10 mouse cellular contexts compared by ENCODE assay signal in genomic region chr7:96899036-96899569, GRCm38 (mm10). TPM values are rescaled to one million over a fixed set of nuclear protein-coding genes. Genes with fewer than 3 reads are reported as not detected.
DNase-seq lines count a peak whose midpoint lies in the region; ATAC-seq lines count a peak whose summit lies in the region.
"Had no signal": no experiment of that assay in that cellular context is flagged by ENCODE, and none has a peak within 500 bp of the region (broad histone marks: within the 10 kb centered on the region; RNA-seq: fewer than 3 reads in every experiment).

No protein-coding gene starts in this region.

- H3K9ac ChIP-seq in limb, embryonic 12.5 days (replicated peaks) = no peak overlapping the region
- no peak overlapping the region for H3K9ac ChIP-seq in hindbrain, embryonic 13.5 days
- no peak overlapping the region for H3K9ac ChIP-seq in neural tube, embryonic 15.5 days (replicated peaks)
- H3K9ac ChIP-seq: liver, embryonic 15.5 days had no signal

- peaks cover 31% of the 10 kb centered on the region for H3K4me1 ChIP-seq in limb, embryonic 12.5 days (replicated peaks)
- peaks cover 27% of the 10 kb centered on the region for H3K4me1 ChIP-seq in limb, embryonic 10.5 days
- peaks cover 32% of the 10 kb centered on the region for H3K4me1 ChIP-seq in hindbrain, embryonic 13.5 days (replicated peaks)
- peaks cover 12% of the 10 kb centered on the region for H3K4me1 ChIP-seq in neural tube, embryonic 15.5 days
- H3K4me1 ChIP-seq: liver, embryonic 15.5 days had no signal

- DNase-seq in heart, adult 11 months = peak; percentile 77
- no peak for DNase-seq in heart, adult 9 months (ENCODE audit: low spot score in 2 of 2)
- no peak for DNase-seq in limb, embryonic 10.5 days (ENCODE audit: low spot score)
- DNase-seq in retina, postnatal 1 day = no peak
- DNase-seq in embryo, embryonic 11 days = no peak
- DNase-seq: thymus, postnatal 25 days had no signal

- no peaks in the 10 kb centered on the region for H3K27me3 ChIP-seq in limb, embryonic 12.5 days
- no peaks in the 10 kb centered on the region for H3K27me3 ChIP-seq in limb, embryonic 10.5 days (ENCODE audit: low read depth, poor library complexity, severe bottlenecking)
- H3K27me3 ChIP-seq in hindbrain, embryonic 13.5 days = 0 out of 2 replicates have a peak, but pooled peaks cover 4% of the 10 kb centered on the region
- no peaks in the 10 kb centered on the region for H3K27me3 ChIP-seq in neural tube, embryonic 15.5 days (replicated peaks)
- H3K27me3 ChIP-seq: liver, embryonic 15.5 days had no signal

- no peak overlapping the region for H3K4me2 ChIP-seq in limb, embryonic 12.5 days
- no peak overlapping the region for H3K4me2 ChIP-seq in hindbrain, embryonic 13.5 days
- H3K4me2 ChIP-seq in neural tube, embryonic 15.5 days = no peak overlapping the region
- H3K4me2 ChIP-seq: liver, embryonic 15.5 days had no signal

- H3K27ac ChIP-seq in limb, embryonic 12.5 days = peak overlapping the region; percentile 59
- H3K27ac ChIP-seq in limb, embryonic 10.5 days = no peak overlapping the region
- H3K27ac ChIP-seq in hindbrain, embryonic 13.5 days = peak overlapping the region; percentile 60; the same call in 1 of the 2 replicates
- peak overlapping the region; percentile 54 for H3K27ac ChIP-seq in neural tube, embryonic 15.5 days (replicated peaks)
- H3K27ac ChIP-seq: liver, embryonic 15.5 days had no signal

- H3K4me3 ChIP-seq in limb, embryonic 12.5 days (replicated peaks) = no peak overlapping the region
- H3K4me3 ChIP-seq in limb, embryonic 10.5 days = no peak overlapping the region
- no peak overlapping the region for H3K4me3 ChIP-seq in hindbrain, embryonic 13.5 days
- H3K4me3 ChIP-seq in neural tube, embryonic 15.5 days (replicated peaks) = no peak overlapping the region
- H3K4me3 ChIP-seq: liver, embryonic 15.5 days had no signal

- H3K9me3 ChIP-seq in limb, embryonic 12.5 days = no peaks in the 10 kb centered on the region
- no peaks in the 10 kb centered on the region for H3K9me3 ChIP-seq in limb, embryonic 10.5 days (replicated peaks)
- H3K9me3 ChIP-seq in hindbrain, embryonic 13.5 days = no peaks in the 10 kb centered on the region
- no peaks in the 10 kb centered on the region for H3K9me3 ChIP-seq in neural tube, embryonic 15.5 days (replicated peaks)
- H3K9me3 ChIP-seq: liver, embryonic 15.5 days had no signal

- H3K36me3 ChIP-seq in limb, embryonic 12.5 days = peaks cover 73% of the 10 kb centered on the region
- H3K36me3 ChIP-seq in limb, embryonic 10.5 days = peaks cover 88% of the 10 kb centered on the region
- H3K36me3 ChIP-seq in hindbrain, embryonic 13.5 days = peaks cover 30% of the 10 kb centered on the region
- H3K36me3 ChIP-seq in neural tube, embryonic 15.5 days = peaks cover 25% of the 10 kb centered on the region
- H3K36me3 ChIP-seq: liver, embryonic 15.5 days had no signal

- 57% methylated on average over 10 of the region's 10 CpGs for WGBS in limb, embryonic 12.5 days
- WGBS in limb, embryonic 10.5 days = 81% methylated on average over 10 of the region's 10 CpGs
- 35% methylated on average over 10 of the region's 10 CpGs for WGBS in hindbrain, embryonic 13.5 days
- 26% methylated on average over 10 of the region's 10 CpGs for WGBS in neural tube, embryonic 15.5 days

- no peak for ATAC-seq in limb, embryonic 12.5 days (ENCODE audit: insufficient number of reproducible peaks, insufficient read depth, low FRiP score, low TSS enrichment, low read depth)
- 0 out of 2 replicates have a peak, but pooled peaks have one; percentile 54 for ATAC-seq in hindbrain, embryonic 13.5 days (ENCODE audit: low FRiP score)
- 0 out of 2 replicates have a peak, but pooled peaks have one; percentile 58 for ATAC-seq in neural tube, embryonic 15.5 days (ENCODE audit: low FRiP score)

RNA-seq across cellular contexts. Expression of gene Nars2, which starts 52.2 kb away (rescaled TPM):
- polyA plus RNA-seq in limb, embryonic 12.5 days (2016; fragmentation: Nextera tagmentation; extraction: Ambion mirVana) = 22.4 and 24.1 TPM in 2 replicates
- 23.7 and 23.8 TPM in 2 replicates for polyA plus RNA-seq in limb, embryonic 10.5 days (2016; fragmentation: Nextera tagmentation; extraction: Ambion mirVana)
- 17.5 and 17.6 TPM in 2 replicates for polyA plus RNA-seq in hindbrain, embryonic 13.5 days (2015; fragmentation: Nextera tagmentation; extraction: Ambion mirVana)
- 18.7 and 22.0 TPM in 2 replicates for polyA plus RNA-seq in neural tube, embryonic 15.5 days (2015; fragmentation: Nextera tagmentation; extraction: Ambion mirVana)
